Mouse (Mus musculus) fibroblast of lung, adult 2 months (primary cell): Measurements from ENCODE around the gene 2410004B18Rik.
"Not testable (repeated sequence)": the region's sequence is repeated elsewhere in the genome, so short reads cannot be mapped to it uniquely, and the experiment has no call there.

Experiments
- DNase-seq: peaks from one replicate; pipeline ENCODE4 v3.0.0-alpha.2; 2011; ENCODE audit warnings: low read depth

Gene 2410004B18Rik

GRCm38 (mm10) chr3:145965583-145965982, 27.8 kb downstream of the 2410004B18Rik start:
- not testable (repeated sequence) for DNase-seq

DNA sequence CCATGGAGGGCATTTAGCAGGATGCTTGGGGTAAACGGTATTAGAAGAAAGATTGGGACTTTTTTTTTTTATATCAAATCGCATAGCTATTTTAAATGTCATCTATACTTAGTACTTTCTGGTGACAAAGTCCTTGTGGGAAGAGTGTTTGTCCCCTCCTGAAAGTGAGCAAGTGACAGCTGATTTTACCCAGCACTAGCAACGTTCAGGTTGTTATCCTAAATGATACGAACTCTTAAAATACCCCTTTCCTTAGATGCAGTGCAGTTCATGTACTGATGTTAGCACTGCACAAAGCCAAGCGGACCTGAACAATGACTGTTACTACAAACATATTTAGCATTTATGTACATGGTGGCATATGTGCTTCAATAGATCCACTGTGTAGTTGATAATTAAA, 29.0 kb downstream of the 2410004B18Rik start:
- DNase-seq, result no peak

- DNase-seq, result no peak
Measured at GRCm38 (mm10) chr3:145969031-145969501, 31.3 kb downstream of the 2410004B18Rik start.

GRCm38 (mm10) chr3:145971501-145971900, 33.7 kb downstream of the 2410004B18Rik start:
- DNase-seq, result no peak

- no peak for DNase-seq
Measured at GRCm38 (mm10) chr3:145974986-145975385, 37.2 kb downstream of the 2410004B18Rik start.

DNA sequence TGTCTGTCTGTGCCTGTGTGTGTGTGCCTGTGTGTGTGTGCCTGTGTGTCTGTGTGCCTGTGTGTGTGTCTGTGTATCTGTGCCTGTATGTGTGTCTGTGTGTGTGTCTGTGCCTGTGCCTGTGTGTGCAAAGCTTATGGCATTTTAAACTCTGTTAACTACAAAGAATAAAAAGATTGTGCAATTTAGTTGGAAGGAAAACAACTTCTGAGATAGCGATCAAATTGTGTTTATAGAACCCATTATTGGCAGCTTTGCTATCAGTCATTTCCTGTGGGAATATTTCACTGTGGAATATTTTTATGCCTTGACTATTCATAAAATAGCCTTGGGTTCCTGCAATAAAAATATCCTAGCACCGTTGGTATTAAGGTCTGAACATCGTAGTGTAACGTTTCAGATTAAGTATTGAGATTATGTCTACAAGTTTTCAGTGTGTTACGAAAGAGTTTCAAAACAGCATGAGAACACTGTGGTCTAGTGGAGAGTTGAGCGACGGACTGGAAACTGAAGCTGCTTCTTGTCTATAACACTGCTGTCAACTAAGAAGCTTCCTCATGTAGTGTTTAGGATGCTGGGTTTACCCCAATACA, 47.6 kb downstream of the 2410004B18Rik start:
- peak; percentile 40 for DNase-seq

- no peak for DNase-seq
Measured at GRCm38 (mm10) chr3:145986317-145987001, 48.6 kb downstream of the 2410004B18Rik start.

GRCm38 (mm10) chr3:145987268-145987969, 49.6 kb downstream of the 2410004B18Rik start, which contains the start of gene Syde2:
Gene Syde2, plus strand, starts transcription at chr3:145987870.
- DNase-seq, result no peak

- DNase-seq, result no peak
Measured at GRCm38 (mm10) chr3:145987970-145988683, 50.3 kb downstream of the 2410004B18Rik start.

DNA sequence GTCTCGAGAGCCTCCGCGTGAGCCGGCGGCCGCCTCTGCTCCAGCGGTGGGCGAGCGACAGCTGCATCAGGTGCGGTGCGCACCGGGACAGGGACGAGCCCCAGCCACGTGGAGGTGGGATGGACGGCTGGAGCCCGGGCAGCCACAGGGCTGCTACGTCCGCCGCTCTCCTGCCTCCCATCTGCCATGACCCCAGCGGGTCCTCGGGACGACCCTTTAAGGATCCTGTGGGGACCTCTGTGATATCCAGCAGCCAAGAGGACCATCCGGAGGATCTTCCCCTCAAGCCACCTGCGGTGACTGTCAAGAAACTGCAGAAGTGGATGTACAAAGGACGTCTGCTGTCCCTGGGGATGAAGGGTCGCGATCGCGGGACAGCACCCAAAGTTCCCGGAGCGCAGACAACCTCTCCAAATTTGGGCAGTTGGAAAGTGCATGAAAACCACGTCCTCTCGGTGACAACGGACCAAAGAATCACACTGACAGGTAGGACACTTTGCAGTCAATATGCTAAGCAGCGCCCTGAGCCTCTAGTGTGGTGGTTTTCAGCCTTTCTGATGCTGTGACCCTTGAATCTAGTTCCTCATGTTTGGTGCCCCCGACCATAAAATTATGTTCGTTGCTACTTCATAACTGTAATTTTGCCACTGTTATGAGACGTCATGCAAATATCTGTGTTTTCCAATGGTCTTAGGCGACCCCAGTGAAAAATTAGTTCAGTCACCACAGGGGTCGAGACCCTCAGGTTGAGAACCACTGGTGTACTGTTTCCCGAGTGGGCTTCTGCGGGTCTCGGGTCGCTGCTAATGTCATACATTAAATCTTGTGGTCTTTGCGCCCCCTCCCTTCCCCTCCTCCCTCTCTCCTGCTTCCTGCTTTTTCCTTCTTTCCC, 51.1 kb downstream of the 2410004B18Rik start:
- DNase-seq, result no peak

GRCm38 (mm10) chr3:145989576-145990081, 51.8 kb downstream of the 2410004B18Rik start:
- DNase-seq, result no peak

- no peak for DNase-seq
Measured at GRCm38 (mm10) chr3:145991130-145991529, 53.3 kb downstream of the 2410004B18Rik start.

DNA sequence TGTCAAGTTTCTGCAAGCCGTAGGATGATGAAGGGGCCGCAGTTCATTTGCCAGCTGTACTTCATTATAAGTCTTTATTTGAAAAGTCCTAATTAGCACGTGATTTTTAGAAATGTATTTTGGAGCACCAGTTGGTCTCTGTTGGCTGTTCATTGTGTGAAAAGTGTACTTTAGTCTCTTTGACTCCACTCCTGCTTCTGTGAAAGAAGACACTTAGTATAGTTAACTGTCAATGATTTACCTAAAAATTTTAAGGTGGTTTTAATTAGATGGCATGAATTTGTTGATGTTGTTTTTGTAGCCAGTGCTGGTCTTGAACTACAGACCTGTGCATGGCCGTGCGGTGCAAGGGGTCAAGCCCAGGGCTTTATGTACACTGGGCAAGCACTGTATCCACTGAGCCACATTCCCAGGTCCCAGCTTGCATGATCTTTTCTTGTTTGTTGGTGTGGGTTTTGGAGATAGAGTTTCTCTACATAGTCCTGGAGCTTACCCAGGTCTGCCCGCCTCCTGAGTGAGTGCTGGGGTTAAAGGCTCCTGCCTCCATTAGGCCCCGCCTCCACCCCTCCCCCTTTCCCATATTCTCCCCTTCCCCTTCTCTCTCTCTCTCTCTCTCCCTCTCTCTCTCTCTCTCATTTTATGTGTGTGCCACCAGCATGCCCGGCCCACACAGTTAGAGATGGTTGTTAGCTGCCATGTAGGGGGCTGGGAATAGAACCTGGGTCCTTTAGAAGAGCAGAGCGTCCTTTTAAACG, 54.3 kb downstream of the 2410004B18Rik start:
- no peak for DNase-seq

GRCm38 (mm10) chr3:145992796-145993195, 55.0 kb downstream of the 2410004B18Rik start:
- DNase-seq, result peak; percentile 32

DNA sequence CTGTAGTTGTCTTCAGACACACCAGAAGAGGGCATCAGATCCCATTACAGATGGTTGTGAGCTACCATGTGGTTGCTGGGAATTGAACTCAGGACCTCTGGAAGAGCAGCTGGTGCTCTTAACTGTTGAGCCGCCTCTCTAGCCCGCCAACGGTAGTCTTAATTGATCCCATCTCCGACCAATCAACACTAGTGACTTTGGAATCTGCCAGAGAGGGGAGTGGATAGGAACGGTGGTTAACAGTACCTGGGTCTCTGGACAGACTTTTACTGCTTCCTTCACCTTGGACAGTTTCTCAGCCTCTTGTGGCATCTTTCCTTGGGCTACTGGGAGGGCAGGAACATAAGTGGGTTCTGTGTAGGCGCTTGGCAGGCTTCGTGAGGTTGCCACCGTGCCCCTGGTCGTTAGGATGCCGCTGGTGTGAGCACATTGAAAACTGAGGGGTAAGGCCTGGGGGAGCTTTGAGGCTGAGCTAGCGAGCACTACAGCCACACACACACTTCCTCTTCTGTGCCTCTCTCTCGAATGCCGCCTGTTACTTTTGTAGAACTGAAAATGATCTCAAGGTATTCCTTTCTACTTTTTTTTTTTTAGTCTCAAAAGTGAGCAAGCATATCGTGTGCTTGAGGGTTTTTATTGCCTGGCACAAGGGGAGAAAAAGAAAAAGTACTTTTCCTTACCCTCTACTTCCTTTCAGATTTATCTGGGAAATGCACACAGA, 55.8 kb downstream of the 2410004B18Rik start:
- DNase-seq, result no peak
